Mouse (Mus musculus): ENCODE results near the gene Kif20b.
A peak's percentile ranks its signal among the peaks of the same experiment; 100 is the strongest.

The Kif20b gene

GRCm38 (mm10) chr19:34920531-34920930 lies 1.6 kb upstream of the Kif20b start:
- no peak for DNase-seq (ENCODE audit: low spot score)

DNA sequence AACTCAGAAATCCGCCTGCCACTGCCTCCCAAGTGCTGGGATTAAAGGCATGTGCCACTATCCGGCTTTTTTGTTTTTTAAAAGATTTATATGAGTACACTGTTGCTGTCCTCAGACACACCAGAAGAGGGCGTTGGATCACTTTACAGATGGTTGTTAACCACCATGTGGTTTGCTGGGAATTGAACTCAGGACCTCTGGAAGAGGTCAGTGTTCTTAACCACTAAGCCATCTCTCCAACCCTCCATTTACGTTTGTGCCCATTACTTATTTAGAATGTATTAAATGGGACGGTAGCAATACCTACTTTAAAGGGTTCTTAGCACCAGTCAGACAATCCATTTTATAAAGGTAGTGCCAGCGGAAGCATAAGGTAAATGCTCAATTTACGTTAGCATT lies 909 bp upstream of the Kif20b start:
- DNase-seq (ENCODE audit: low spot score), result no peak

DNA sequence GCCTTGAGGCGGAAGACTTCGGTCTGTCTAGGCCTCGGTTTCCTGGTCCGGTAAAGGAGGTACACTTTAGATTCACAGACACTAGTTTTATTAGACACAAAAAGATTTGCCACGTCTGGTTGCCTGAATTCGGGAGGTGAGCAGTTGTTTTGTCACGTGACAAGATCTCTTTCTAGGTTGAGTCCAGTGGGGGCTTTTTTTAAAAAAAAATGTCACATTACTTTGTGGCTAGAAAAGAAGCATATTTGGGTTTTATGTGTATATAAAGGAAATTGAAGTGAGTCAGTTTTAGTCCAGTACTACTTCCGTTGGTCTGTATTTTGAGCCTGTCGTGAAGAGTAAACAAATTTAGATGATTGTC lies 422 bp downstream of the Kif20b start:
- DNase-seq (ENCODE audit: low spot score), result no peak

- no peak for DNase-seq (ENCODE audit: low spot score)
Observed at GRCm38 (mm10) chr19:34947206-34947605, 25.0 kb downstream of the Kif20b start.

GRCm38 (mm10) chr19:34953842-34954541 lies 31.8 kb downstream of the Kif20b start:
- no peak for DNase-seq (ENCODE audit: low spot score)

DNA sequence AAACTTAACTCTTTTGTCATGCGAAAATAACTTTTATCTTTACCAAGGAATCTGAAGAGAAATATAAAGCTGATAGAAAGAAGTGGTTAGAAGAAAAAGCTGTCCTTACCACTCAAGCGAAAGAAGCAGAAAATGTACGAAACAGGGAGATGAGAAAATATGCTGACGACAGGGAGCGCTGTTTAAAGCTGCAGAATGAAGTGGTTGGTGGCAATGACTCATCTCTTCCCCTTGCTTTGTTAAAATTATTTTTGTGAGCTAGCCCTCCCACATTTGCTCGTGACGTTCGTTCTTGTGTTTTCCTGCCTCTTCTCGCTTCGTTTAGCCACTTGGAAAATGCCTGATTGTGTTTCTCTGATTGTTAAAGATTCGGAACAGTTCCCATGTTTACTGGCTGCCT lies 37.2 kb downstream of the Kif20b start:
- DNase-seq (ENCODE audit: low spot score), result peak; percentile 11

DNA sequence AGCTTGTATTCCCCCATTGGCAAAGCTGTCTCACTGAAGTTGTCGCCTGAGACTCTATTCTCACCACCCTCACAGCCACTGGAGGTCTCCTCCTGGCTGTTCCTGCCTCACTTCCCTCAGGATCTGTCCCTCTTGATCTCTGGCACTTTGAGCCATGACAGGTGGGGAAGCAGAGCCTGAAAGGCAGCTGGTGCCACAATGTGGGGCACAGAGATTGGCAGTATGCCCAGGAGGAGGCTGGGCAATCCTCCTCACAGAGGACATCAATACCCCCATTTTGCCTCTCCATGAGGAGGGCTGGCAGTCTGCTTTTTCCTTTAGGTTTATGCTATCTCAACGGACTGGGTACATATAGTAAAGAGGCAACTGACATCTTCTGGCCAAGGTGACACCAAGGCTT lies 62.6 kb downstream of the Kif20b start:
- no peak for DNase-seq (ENCODE audit: low spot score)

DNA sequence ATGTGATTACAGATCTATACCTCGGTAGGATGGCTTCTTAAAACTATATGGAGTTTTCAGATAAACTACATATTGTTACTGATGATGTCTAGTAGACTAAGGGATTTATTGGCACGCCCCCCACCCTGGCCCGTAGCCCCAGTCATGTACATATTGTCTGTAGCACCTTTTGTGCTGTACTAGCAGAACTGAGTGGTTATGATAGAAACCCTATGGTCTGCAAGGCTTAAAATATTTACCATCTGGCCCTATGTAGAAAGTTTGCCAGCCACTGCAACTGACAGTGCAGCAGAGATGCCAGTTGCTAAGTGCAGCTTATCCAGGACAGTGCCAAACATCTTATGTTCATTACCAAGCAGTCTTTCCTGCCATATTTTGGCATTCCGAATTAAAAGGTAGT lies 68.3 kb downstream of the Kif20b start:
- DNase-seq (ENCODE audit: low spot score), result no peak

- DNase-seq (ENCODE audit: low spot score), result peak; percentile 72
Observed at GRCm38 (mm10) chr19:34992969-34993527, 70.9 kb downstream of the Kif20b start.

DNA sequence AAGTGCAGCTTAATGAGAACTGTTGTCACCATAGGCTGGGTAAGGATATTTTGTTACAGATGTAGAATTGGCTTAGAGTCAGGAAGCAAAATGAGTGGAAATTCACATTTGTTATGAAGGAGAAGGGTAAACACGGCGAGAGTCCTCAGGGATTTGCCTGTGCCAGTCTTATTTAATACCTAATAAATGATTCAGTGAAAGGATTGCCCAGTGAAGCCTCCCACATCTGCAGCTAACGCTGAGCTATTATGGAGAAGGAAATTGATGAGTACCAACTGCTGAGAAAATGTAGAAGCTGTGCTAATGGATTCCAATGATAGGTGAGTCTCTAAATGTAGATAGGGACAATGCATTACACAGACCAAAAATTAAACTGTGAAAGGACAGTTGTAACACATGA lies 92.9 kb downstream of the Kif20b start:
- no peak for DNase-seq (ENCODE audit: low spot score)

DNA sequence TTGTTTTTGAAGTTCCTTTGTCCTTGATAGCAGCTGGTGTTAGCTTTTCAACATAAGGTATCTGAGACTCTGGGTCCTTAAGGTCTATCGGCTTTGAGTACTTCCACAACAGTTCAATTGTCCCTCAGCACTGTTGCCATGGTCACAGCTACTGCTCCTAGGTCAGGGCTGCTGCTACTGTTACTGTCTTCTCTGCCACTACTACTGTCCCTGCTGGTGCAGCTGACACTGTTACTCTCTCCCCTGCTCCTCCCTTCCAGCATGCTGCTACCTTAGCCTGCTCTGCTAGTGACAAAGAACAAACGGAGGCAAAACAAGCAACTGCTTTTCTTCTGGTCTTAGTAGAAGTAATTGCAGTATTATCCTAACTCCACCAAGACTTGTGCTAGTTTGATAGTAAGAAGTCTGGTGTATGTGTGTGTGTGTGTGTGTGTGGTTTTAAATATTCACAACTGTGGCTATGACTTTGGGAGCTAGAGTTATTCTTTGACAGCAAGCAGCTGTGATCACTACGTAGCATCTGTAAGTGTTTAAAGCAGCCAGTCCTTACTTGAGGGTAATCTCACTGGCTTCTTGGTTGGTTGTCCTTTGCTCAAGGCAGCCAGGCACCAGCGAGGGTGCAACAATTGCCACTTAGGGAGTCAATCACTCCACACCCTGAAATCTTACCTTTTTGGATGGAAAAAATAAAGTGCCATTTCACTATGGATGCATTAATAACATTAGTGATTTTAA lies 95.5 kb downstream of the Kif20b start:
- DNase-seq (ENCODE audit: low spot score), result no peak

- DNase-seq (ENCODE audit: low spot score), result no peak
Observed at GRCm38 (mm10) chr19:35018209-35018581, 96.0 kb downstream of the Kif20b start.

Measured in layer of hippocampus, adult 9-10 months (tissue).